Mouse (Mus musculus) embryonic facial prominence, embryonic 13.5 days (tissue): Measurements from ENCODE around the gene Tnip2. TPM values are rescaled to one million over a fixed set of nuclear protein-coding genes. Genes with fewer than 3 reads are reported as not detected.

Experiments used
- ATAC-seq: fragments of 200-750 bp; cut with Nextera tagmentation; 2 replicates; pipeline ENCODE4 v1.8.0; 2017; ENCODE audit warnings: low read depth; ENCODE audit not compliant: insufficient number of reproducible peaks, insufficient read depth, low FRiP score, low TSS enrichment
- H3K27ac ChIP-seq: fragments of 300-500 bp; sonication (generic); 2 replicates; pipeline ENCODE4 v1.5.1; 2015; ENCODE audit warnings: moderate library complexity, mild to moderate bottlenecking, inconsistent platforms
- H3K27me3 ChIP-seq: fragments of 300-500 bp; sonication (generic); 2 replicates; pipeline ENCODE4 v1.6.1; 2015; ENCODE audit warnings: mild to moderate bottlenecking, inconsistent platforms
- H3K36me3 ChIP-seq: fragments of 300-500 bp; sonication (generic); 2 replicates; pipeline ENCODE4 v1.6.1; 2015; ENCODE audit warnings: mild to moderate bottlenecking, inconsistent platforms
- H3K4me1 ChIP-seq: fragments of 300-500 bp; sonication (generic); 2 replicates; pipeline ENCODE4 v1.6.1; 2015; ENCODE audit warnings: inconsistent platforms
- H3K4me2 ChIP-seq: fragments of 300-500 bp; sonication (generic); 2 replicates; pipeline ENCODE4 v1.6.1; 2015; ENCODE audit warnings: moderate library complexity, mild to moderate bottlenecking, inconsistent platforms
- H3K4me3 ChIP-seq: fragments of 300-500 bp; sonication (generic); 2 replicates; pipeline ENCODE4 v1.5.1; 2015; ENCODE audit warnings: mild to moderate bottlenecking, inconsistent platforms
- H3K9ac ChIP-seq: fragments of 300-500 bp; sonication (generic); 2 replicates; pipeline ENCODE4 v1.6.1; 2015; ENCODE audit warnings: mild to moderate bottlenecking, inconsistent platforms
- H3K9me3 ChIP-seq: fragments of 300-500 bp; sonication (generic); 2 replicates; pipeline ENCODE4 v1.6.1; 2016; ENCODE audit warnings: inconsistent platforms
- WGBS: fragments of 180-500 bp; shearing (Covaris S2); methylation state at CpG from one replicate; pipeline ENCODE4 v1.1.7; 2015; ENCODE audit warnings: mixed read lengths; 5-methylcytosine and 5-hydroxymethylcytosine counted together
- polyA plus RNA-seq: library from polyadenylated mRNA; unstranded; fragments of >200 nt; fragmentation: Nextera tagmentation; extraction: Ambion mirVana; gene quantifications from 2 replicates; pipeline ENCODE4 v1.2.1, GENCODE M21; 2015

Tnip2 gene
- polyA plus RNA-seq, 1 experiment from 2014 or later, result 25.2 TPM

DNA sequence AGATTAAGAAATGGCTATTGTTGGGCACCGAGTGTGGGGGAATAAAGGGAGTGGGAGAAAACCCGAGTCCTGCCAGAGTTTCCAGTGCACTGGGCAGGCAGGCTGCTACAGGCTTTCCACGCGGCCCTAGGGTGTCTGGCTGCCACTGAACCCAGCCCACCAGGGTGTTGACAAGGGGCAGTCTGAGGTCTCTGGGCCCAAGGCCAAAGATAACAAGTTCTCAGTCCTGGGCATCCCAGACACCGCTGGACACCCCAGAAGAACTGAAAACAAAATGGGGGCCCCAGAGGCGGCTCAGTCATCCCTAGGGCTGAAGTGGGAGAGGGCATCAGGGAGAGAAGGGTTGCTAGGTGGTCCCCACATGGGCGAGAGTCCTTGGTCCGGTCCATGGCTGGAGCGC is 67.6 kb downstream of the Tnip2 start:
- no peaks in the 10 kb centered on the region for H3K9me3 ChIP-seq
- no peaks in the 10 kb centered on the region for H3K27me3 ChIP-seq
- H3K27ac ChIP-seq, result no peak overlapping the region
- 88% methylated on average over 9 of the region's 9 CpGs for WGBS
- no peak for ATAC-seq
- no peak overlapping the region for H3K4me3 ChIP-seq
- no peak overlapping the region for H3K9ac ChIP-seq
- no peaks in the 10 kb centered on the region for H3K4me1 ChIP-seq
- peaks cover 73% of the 10 kb centered on the region for H3K36me3 ChIP-seq
- H3K4me2 ChIP-seq, result no peak overlapping the region

Other genes starting within 250 kb of the Tnip2 start
- 1.8 and 2.4 TPM in 2 replicates for gene Zfyve28, start 225.5 kb downstream of the Tnip2 start, polyA plus RNA-seq
- gene Cfap99, start 225.4 kb downstream of the Tnip2 start, polyA plus RNA-seq, result not detected in 2 replicates
- 157 and 170 TPM in 2 replicates for gene Rnf4, start 177.7 kb downstream of the Tnip2 start, polyA plus RNA-seq
- 17.7 and 19.7 TPM in 2 replicates for gene Fam193a, start 144.1 kb downstream of the Tnip2 start, polyA plus RNA-seq
- gene Sh3bp2, start 11.8 kb upstream of the Tnip2 start, polyA plus RNA-seq, result 8.3 and 13.9 TPM in 2 replicates
- gene Add1, start 59.7 kb upstream of the Tnip2 start, polyA plus RNA-seq, result 196 and 208 TPM in 2 replicates
- 129 and 146 TPM in 2 replicates for gene Mfsd10, start 123.2 kb upstream of the Tnip2 start, polyA plus RNA-seq
- gene Nop14, start 146.2 kb upstream of the Tnip2 start, polyA plus RNA-seq, result 29.4 and 32.5 TPM in 2 replicates
- gene Grk4, start 146.4 kb upstream of the Tnip2 start, polyA plus RNA-seq, result 4.1 and 5.0 TPM in 2 replicates
- gene Htt, start 247.7 kb upstream of the Tnip2 start, polyA plus RNA-seq, result 15.5 and 15.6 TPM in 2 replicates